Mouse (Mus musculus): ENCODE results near the gene Traf7. TPM values are rescaled to one million over a fixed set of nuclear protein-coding genes. Genes with fewer than 3 reads are reported as not detected.

Gene Traf7
- total and polyA plus RNA-seq, 3 experiments: 121 to 261 TPM; not detected in 1

DNA sequence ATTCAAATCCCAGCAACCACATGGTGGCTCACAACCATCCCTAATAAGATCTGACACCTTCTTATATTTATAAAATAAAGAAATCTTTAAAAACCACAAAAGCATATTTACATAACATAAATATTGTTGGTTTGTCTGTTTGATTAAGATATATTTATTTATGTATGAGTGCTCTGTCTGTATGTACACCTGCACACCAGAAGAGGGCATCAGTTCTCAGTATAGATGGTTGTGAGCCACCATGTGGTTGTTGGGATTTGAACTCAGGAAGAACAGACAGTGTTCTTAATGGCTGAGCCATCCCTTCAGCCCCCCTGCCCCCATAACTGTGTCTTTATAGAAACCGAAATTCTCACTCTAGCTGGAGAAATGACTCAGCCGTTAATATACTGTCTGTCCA lies 17.5 kb upstream of the Traf7 start:
- H3K9me3 ChIP-seq (replicated peaks; ENCODE audit: insufficient read depth, low read length): no peaks in the 10 kb centered on the region
- peaks cover 0 to 2% of the 10 kb centered on the region in 2 experiments; a peak in 1 of 4 replicates for H3K4me1 ChIP-seq (ENCODE audit: control insufficient read depth in 1 of 2, insufficient read depth in 2 of 2, low read length in 2 of 2)
- peaks cover 3% of the 10 kb centered on the region; the same call in 1 of the 2 replicates for H3K79me2 ChIP-seq (ENCODE audit: control insufficient read depth, insufficient read depth, low read length, poor library complexity)
- no peak overlapping the region for H3K9ac ChIP-seq (ENCODE audit: control insufficient read depth, low read depth, low read length, poor library complexity, severe bottlenecking)
- no peak for DNase-seq (ENCODE audit: low read depth, low spot score)
- H3K4me3 ChIP-seq (ENCODE audit: control insufficient read depth in 1 of 2, insufficient read depth in 1 of 2, low read depth in 2 of 2, low read length in 2 of 2): no peak overlapping the region
- H3K27me3 ChIP-seq (ENCODE audit: control insufficient read depth in 1 of 2, insufficient read depth in 2 of 2, low read length in 2 of 2): no peaks in the 10 kb centered on the region
- H3K36me3 ChIP-seq (ENCODE audit: control insufficient read depth in 1 of 2, insufficient read depth in 2 of 2, low read length in 2 of 2): peaks cover 0 to 4% of the 10 kb centered on the region in 2 experiments; a peak in 1 of 4 replicates
- TF ChIP-seq CHD2 (IDR thresholded peaks at IDR 0.05; ENCODE audit: low read length): no peak
- peak; percentile 15; the same call in 1 of the 2 replicates for TF ChIP-seq ZC3H11A (IDR thresholded peaks at IDR 0.05; ENCODE audit: low read depth, low read length)
- TF ChIP-seq CTCF (IDR thresholded peaks at IDR 0.05 in 2 of 3, conservative IDR thresholded peaks at IDR 0.05 in 1 of 3; ENCODE audit: control insufficient read depth in 1 of 3, insufficient read depth in 1 of 3, low read depth in 2 of 3, low read length in 3 of 3, poor library complexity in 1 of 3, severe bottlenecking in 1 of 3): peak in 2 of 3 experiments; percentile 13 to 29; a peak in 1 of 6 replicates
- peak; percentile 23; the same call in 1 of the 2 replicates for TF ChIP-seq SMC3 (IDR thresholded peaks at IDR 0.05; ENCODE audit: low read depth, low read length)
- no peak overlapping the region for H3K27ac ChIP-seq (ENCODE audit: control insufficient read depth, low read depth, low read length)

- Histone ChIP-seq H3K27ac (ENCODE audit: control insufficient read depth, low read depth, low read length) (no peak overlapping the region), H3K9ac (ENCODE audit: control insufficient read depth, low read depth, low read length, poor library complexity, severe bottlenecking) (no peak overlapping the region), H3K4me3 (ENCODE audit: control insufficient read depth in 1 of 2, insufficient read depth in 1 of 2, low read depth in 2 of 2, low read length in 2 of 2) (no peak overlapping the region), H3K27me3 (ENCODE audit: control insufficient read depth in 1 of 2, insufficient read depth in 2 of 2, low read length in 2 of 2) (no peaks in the 10 kb centered on the region), H3K36me3 (ENCODE audit: control insufficient read depth in 1 of 2, insufficient read depth in 2 of 2, low read length in 2 of 2) (peaks cover 0 to 4% of the 10 kb centered on the region in 2 experiments; a peak in 1 of 4 replicates), H3K9me3 (replicated peaks; ENCODE audit: insufficient read depth, low read length) (no peaks in the 10 kb centered on the region), H3K79me2 (ENCODE audit: control insufficient read depth, insufficient read depth, low read length, poor library complexity) (no peaks in the 10 kb centered on the region), H3K4me1 (ENCODE audit: control insufficient read depth in 1 of 2, insufficient read depth in 2 of 2, low read length in 2 of 2) (peaks cover 0 to 2% of the 10 kb centered on the region in 2 experiments; a peak in 1 of 4 replicates)
- TF ChIP-seq MXI1 (IDR thresholded peaks at IDR 0.05; ENCODE audit: low read depth, low read length) (no peak), POLR2A (IDR thresholded peaks at IDR 0.05; ENCODE audit: control insufficient read depth in 1 of 2, insufficient read depth in 1 of 2, low read depth in 1 of 2, low read length in 2 of 2, poor library complexity in 1 of 2) (no peak), ZC3H11A (IDR thresholded peaks at IDR 0.05; ENCODE audit: low read depth, low read length) (no peak), POLR2AphosphoS2 (IDR thresholded peaks at IDR 0.05; ENCODE audit: low read length) (no peak), E2F4 (IDR thresholded peaks at IDR 0.05; ENCODE audit: borderline replicate concordance, low read depth, low read length) (no peak), RAD21 (IDR thresholded peaks at IDR 0.05; ENCODE audit: low read depth, low read length) (no peak), MAX (IDR thresholded peaks at IDR 0.05; ENCODE audit: low read length) (no peak), UBTF (IDR thresholded peaks at IDR 0.05; ENCODE audit: borderline replicate concordance, insufficient read depth, low read depth, low read length) (no peak), SMC3 (IDR thresholded peaks at IDR 0.05; ENCODE audit: low read depth, low read length) (no peak), ZKSCAN1 (IDR thresholded peaks at IDR 0.05; ENCODE audit: low read depth, low read length) (no peak), TAL1 (IDR thresholded peaks at IDR 0.05; ENCODE audit: low read length) (no peak), CTCF (IDR thresholded peaks at IDR 0.05 in 2 of 3, conservative IDR thresholded peaks at IDR 0.05 in 1 of 3; ENCODE audit: control insufficient read depth in 1 of 3, insufficient read depth in 1 of 3, low read depth in 2 of 3, low read length in 3 of 3, poor library complexity in 1 of 3, severe bottlenecking in 1 of 3) (no peak), ZNF384 (IDR thresholded peaks at IDR 0.05; ENCODE audit: low read depth, low read length) (no peak)
- no peak for DNase-seq (ENCODE audit: low read depth, low spot score)
Measured at GRCm38 (mm10) chr17:24544613-24545012, 16.9 kb upstream of the Traf7 start.

GRCm38 (mm10) chr17:24540375-24540774 lies 12.6 kb upstream of the Traf7 start:
- Histone ChIP-seq H3K4me3 (ENCODE audit: control insufficient read depth in 1 of 2, insufficient read depth in 1 of 2, low read depth in 2 of 2, low read length in 2 of 2) (no peak overlapping the region), H3K79me2 (ENCODE audit: control insufficient read depth, insufficient read depth, low read length, poor library complexity) (no peaks in the 10 kb centered on the region), H3K4me1 (ENCODE audit: control insufficient read depth in 1 of 2, insufficient read depth in 2 of 2, low read length in 2 of 2) (no peaks in the 10 kb centered on the region), H3K36me3 (ENCODE audit: control insufficient read depth in 1 of 2, insufficient read depth in 2 of 2, low read length in 2 of 2) (no peaks in the 10 kb centered on the region), H3K9me3 (replicated peaks; ENCODE audit: insufficient read depth, low read length) (no peaks in the 10 kb centered on the region), H3K27ac (ENCODE audit: control insufficient read depth, low read depth, low read length) (no peak overlapping the region), H3K9ac (ENCODE audit: control insufficient read depth, low read depth, low read length, poor library complexity, severe bottlenecking) (no peak overlapping the region), H3K27me3 (ENCODE audit: control insufficient read depth in 1 of 2, insufficient read depth in 2 of 2, low read length in 2 of 2) (no peaks in the 10 kb centered on the region)
- no peak for TF ChIP-seq GABPA (IDR thresholded peaks at IDR 0.05; ENCODE audit: low read depth, low read length)
- no peak for DNase-seq (ENCODE audit: low read depth, low spot score)
